Mouse (Mus musculus): ENCODE measurements around the gene Rhoc. TPM values are rescaled to one million over a fixed set of nuclear protein-coding genes. Genes with fewer than 3 reads are reported as not detected.
A peak's percentile ranks its signal among the peaks of the same experiment; 100 is the strongest.
"Not testable (repeated sequence)": the region's sequence is repeated elsewhere in the genome, so short reads cannot be mapped to it uniquely, and the experiment has no call there.

The Rhoc gene
- 10 to 100 TPM; 26.1 to 41.6 TPM for total RNA-seq (2021)
- long read RNA-seq, experiment 1, transcript Rhoc-201 (5 exons, 1,202 nt) = major isoform, 21 of 24 reads
- long read RNA-seq, experiment 1, partial matches to known transcripts = 3 of 24 reads
- long read RNA-seq, experiment 1, other reads (novel, unspliced or antisense) = 0 of 24 reads
- long read RNA-seq, experiment 2, transcript Rhoc-201 (5 exons, 1,202 nt) = major isoform, 14 of 16 reads
- long read RNA-seq, experiment 2, partial matches to known transcripts = 0 of 16 reads
- long read RNA-seq, experiment 2, other reads (novel, unspliced or antisense) = 2 of 16 reads

DNA sequence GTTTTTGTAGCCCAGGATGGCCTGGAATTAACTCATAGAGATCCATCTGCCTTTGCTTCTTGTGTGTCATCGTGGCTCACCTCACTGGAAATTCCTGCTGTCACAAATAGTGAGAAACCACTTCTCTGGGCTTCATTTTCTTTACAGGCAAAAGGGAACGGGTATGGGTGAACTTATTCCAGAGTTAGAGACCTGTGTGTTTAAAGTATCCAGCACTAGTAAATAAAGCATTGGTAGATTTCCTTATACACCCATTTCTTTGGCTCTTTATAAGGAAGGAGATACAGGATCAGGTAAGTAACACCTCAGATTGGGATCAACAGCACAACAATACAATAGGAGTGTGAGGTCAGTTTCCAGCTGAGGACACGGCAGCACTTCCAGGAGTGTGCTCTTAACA lies at the start of gene Rhoc:
TSS of gene Rhoc (plus strand) at position 301 of the 400 bp plus-strand sequence.
- Histone ChIP-seq H3K4me3 (peak within 1 kb of the TSS; percentile 88), H3K27ac (peak within 1 kb of the TSS; percentile 94)
- intact Hi-C loops (cut with DNase I) = loop anchor here (1.0 to 5.0 kb wide), 2 partner anchors 77 to 269 kb away; no protein-coding TSS in a partner anchor
- no peak for DNase-seq
- TF ChIP-seq CTCF (IDR thresholded peaks at IDR 0.05) = no peak

DNA sequence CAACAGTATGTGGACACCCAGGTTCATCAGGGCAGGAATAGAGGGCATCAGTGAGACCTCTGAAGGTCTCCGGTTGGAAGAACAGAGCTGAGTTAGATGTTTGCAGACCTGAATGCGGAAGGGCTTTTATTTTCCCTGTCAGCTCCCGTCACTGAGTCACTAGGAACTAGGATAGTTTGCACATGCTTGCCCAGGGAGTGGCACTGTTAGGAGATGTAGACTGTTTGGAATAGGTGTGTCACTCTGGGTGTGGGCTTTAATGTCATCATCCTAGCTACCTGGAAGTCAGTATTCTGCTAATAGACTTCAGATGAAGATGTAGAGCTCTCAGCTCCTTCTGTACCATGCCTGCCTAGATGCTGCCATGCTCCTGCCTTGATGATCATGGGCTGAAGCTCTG lies 46.2 kb upstream of the Rhoc start:
- TF ChIP-seq CTCF (IDR thresholded peaks at IDR 0.05) = no peak
- no peak for DNase-seq
- intact Hi-C loops (cut with DNase I) = no loop called here
- H3K4me3 ChIP-seq = no peak overlapping the region
- no peak overlapping the region for H3K27ac ChIP-seq

DNA sequence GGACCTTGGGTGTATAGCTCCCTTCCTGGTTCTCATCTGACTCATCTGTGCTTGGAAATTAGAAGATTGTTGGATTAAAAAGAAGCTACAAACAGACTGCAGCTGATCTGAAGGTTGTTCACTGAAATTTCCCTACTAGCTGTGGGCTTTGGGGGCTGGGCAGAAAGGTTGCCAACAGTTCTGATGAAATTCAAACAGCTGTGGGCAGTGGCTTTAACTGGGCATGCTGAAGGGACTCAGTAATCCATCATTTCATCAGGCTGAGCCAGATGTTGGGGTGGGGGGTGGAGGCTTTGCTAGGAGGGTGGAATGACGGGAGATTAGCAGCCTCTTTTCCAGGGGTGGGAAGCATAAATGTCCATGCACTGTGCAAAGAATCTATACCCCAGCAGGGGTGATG lies 45.0 kb upstream of the Rhoc start:
- no peak for TF ChIP-seq CTCF (IDR thresholded peaks at IDR 0.05)
- DNase-seq = peak; percentile 24
- intact Hi-C loops (cut with DNase I) = no loop called here
- H3K27ac ChIP-seq = no peak overlapping the region
- H3K4me3 ChIP-seq = no peak overlapping the region

DNA sequence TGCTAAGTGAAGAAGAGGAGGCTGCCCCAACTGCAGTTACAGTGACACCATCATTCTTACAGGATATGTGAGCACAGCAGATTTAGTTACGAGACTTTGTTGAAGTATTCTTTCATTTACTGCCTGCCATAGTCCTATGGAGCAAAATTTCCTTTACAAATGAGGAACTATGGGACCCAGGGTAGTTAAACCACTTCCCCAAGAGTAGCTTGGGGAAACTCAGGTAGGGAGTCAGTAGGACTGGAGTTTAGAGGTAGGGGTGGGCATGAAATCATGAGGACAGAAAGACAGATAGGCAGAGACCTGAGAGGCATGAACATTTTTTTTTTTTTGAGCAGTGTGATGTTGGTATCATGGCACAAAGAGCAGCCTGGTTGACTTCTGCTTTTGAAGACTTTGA lies 44.3 kb upstream of the Rhoc start:
- intact Hi-C loops (cut with DNase I) = no loop called here
- no peak for TF ChIP-seq CTCF (IDR thresholded peaks at IDR 0.05)

DNA sequence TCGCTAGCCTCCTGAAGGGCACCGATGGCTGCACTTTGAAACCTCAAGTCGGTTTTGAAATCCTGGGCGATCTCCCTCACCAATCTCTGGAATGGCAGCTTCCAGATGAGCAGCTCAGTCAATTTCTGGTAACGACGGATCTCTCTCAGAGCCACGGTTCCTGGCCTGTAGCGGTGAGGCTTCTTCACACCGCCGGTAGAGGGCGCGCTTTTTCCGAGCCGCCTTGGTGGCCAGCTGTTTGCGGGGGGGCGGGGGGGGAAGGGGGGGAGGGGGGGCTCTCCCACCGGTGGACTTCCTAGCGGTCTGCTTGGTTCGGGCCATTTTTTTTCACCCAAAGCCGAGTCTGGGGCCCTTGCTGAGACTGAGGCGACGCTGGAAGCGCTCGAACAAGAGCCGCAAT lies 35.3 kb upstream of the Rhoc start:
- H3K27ac ChIP-seq; intact Hi-C loops (cut with DNase I): not testable (repeated sequence)
- peak; percentile 51 for DNase-seq
- peak overlapping the region; percentile 47 for H3K4me3 ChIP-seq
- peak; percentile 48 for TF ChIP-seq CTCF (IDR thresholded peaks at IDR 0.05)

More for the DNA sequence above, 44.3 kb upstream of the Rhoc start:
- no peak overlapping the region for H3K27ac ChIP-seq
- no peak for DNase-seq
- H3K4me3 ChIP-seq = no peak overlapping the region

DNA sequence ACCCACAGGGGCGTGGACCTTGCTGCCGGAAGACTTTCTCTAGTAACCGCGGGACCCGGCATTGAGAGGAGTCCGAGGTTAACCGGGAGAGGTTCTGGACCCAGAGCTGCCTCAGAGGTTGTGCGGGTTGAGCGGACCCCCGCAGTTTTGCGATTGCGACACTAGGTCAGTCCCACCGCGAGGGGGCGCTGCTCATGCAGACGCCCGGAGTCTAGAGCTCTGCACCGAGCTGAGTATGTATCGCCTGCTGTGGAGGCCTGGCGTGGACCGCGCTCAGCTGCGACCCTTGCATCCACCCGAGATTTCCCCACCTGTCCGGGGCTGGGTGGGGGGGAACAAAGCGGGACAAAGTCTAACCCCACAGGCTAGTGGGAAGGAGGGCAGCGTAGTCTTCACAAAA lies 29.8 kb upstream of the Rhoc start:
- intact Hi-C loops (cut with DNase I) = loop anchor here (2.0 kb wide), 1 partner anchor 22 kb away; the partner anchor contains the start of genes Fam19a3 and Ppm1j
- Histone ChIP-seq H3K27ac (peak overlapping the region; percentile 12; the same call in 1 of the 2 replicates), H3K4me3 (peak overlapping the region; percentile 69)
- TF ChIP-seq CTCF (IDR thresholded peaks at IDR 0.05) = peak; percentile 82
- peak; percentile 80 for DNase-seq

DNA sequence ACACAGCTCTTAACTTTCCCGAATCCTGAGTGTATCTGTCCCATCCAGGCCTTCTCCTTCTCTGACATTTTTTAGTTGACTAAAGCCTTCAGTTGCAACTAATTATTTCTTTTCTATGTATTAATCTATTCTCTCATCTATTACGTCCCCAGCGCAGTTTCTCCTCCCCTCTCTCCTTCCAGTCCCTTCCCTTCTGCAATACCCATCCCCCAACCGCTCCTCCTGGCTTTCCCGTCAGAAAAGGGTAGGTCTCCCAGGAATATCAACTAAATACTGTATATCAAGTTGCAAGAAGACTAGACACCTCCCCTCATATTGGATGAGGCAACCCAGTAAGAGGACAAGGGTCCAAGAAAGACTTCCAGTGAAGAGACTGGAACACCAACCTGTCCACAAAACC lies 29.3 kb upstream of the Rhoc start:
- peak overlapping the region; percentile 69 for H3K4me3 ChIP-seq
- TF ChIP-seq CTCF (IDR thresholded peaks at IDR 0.05) = no peak
- H3K27ac ChIP-seq = peak overlapping the region; percentile 12; the same call in 1 of the 2 replicates
- no peak for DNase-seq
- intact Hi-C loops (cut with DNase I) = loop anchor here (2.0 kb wide), 1 partner anchor 22 kb away; the partner anchor contains the start of genes Fam19a3 and Ppm1j

DNA sequence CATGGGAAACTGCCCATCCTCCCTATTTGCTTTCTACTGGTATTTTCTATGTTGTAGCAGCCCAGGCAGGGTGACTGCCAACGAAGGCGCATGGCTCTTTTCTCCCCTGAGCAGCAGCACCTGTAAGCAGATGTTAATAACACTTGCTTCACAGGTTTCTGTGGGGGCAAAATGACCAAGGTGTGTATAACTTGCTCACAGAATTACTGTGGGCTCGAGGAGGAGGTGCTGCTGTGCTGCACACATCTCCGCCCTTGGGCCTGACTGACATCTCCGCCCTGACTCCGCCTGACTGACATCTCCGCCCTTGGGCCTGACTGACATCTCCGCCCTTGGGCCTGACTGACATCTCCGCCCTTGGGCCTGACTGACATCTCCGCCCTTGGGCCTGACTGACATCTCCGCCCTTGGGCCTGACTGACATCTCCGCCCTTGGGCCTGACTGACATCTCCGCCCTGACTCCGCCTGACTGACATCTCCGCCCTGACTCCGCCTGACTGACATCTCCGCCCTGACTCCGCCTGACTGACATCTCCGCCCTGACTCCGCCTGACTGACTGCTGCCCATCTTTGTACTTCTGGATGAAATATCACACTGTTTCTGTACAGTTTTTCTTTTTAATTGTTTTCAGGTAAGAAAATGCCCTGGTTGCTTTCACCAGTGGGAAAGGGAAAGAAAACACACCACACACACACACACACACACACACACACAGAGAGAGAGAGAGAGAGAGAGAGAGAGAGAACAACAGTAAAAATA lies 25.9 kb upstream of the Rhoc start:
- DNase-seq; H3K27ac ChIP-seq; H3K4me3 ChIP-seq; intact Hi-C loops (cut with DNase I): not testable (repeated sequence)

DNA sequence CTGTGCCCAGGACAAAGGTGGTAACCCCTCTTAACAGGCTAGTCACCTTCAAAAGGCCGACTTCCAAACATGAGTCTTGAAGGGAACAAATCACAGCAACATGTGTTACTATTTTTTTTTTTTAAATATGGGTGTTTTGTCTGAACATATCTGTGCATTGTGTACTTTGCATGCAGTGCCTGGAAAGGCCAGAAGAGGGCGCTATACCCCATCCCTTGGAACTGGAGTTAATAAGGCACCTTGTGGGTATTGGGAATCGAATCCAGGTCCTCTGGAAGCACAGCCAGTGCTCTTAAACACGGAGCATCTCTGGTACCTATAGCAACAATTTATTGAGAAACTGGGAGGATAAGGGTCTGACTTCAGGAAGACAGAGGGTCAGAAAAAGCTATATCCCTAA lies 23.2 kb upstream of the Rhoc start:
- intact Hi-C loops (cut with DNase I) = no loop called here
- peak; percentile 45 for DNase-seq
- no peak overlapping the region for H3K4me3 ChIP-seq
- TF ChIP-seq CTCF (IDR thresholded peaks at IDR 0.05) = peak; percentile 64
- H3K27ac ChIP-seq = no peak overlapping the region

DNA sequence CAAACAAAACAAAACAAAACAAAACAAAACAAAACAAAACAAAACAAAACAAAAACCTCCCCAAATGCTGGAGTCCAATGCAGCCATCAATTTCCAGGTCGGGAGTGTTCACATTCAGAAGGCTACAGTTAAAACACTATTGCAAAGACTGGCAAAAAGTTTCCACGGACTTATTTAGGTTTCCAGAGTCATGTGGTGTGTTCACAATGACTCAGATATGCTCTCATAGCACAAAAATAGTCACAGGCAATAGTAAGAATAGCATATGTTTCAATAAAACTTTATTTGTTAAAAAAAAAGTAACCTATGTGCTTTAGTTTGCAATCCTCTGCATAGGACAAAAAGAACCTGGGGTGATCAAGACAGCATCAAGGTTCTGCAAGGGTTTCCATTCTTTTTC lies 21.0 kb upstream of the Rhoc start:
- Histone ChIP-seq H3K4me3 (no peak overlapping the region), H3K27ac (no peak overlapping the region)
- intact Hi-C loops (cut with DNase I) = no loop called here
- no peak for DNase-seq
- TF ChIP-seq CTCF (IDR thresholded peaks at IDR 0.05) = no peak

DNA sequence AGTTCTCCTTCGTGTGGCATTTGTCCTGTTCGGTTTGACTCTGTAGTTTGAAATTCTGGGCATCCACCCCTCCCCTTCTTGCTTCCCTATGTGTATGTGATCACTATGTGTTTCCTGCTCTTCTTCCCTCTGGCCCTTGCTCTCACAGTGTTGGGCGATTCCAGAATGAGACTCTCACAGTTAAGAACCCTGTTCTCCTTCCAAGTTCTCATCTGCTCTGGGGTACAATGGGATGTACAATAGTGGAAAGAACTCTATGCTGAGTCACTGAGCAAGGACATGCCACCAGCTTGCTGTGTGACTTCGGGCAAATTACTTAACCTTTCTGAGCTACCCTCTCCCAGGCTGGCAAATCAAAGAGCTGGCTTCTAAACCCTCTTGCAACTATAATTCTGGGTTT lies 20.5 kb upstream of the Rhoc start:
- no peak for DNase-seq

DNA sequence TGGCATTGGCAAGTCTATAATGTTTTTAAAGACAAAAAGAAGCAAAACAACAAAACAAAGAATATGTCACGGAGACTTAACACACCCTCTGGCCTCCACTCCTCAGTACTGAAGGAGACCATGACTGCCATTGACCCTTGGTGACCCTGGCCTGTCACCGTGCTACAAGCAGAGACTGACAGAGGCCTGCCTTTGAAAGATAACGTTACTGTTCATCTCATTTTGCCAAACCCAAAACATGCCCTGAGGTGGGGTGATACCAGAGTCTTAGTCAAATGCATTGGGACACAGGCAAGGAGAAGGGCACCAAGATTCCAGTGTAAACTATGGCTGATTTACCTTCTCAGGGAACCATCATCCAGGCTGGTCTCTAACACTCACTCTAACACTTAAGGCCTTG lies 19.0 kb upstream of the Rhoc start:
- H3K4me3 ChIP-seq = no peak overlapping the region
- no peak for DNase-seq
- H3K27ac ChIP-seq = 0 out of 2 replicates have a peak overlapping the region, but pooled peaks have one; percentile 28
- intact Hi-C loops (cut with DNase I) = no loop called here
- TF ChIP-seq CTCF (IDR thresholded peaks at IDR 0.05) = no peak

More for the DNA sequence above, 20.5 kb upstream of the Rhoc start:
- Histone ChIP-seq H3K27ac (no peak overlapping the region), H3K4me3 (no peak overlapping the region)
- no peak for TF ChIP-seq CTCF (IDR thresholded peaks at IDR 0.05)
- intact Hi-C loops (cut with DNase I) = no loop called here

DNA sequence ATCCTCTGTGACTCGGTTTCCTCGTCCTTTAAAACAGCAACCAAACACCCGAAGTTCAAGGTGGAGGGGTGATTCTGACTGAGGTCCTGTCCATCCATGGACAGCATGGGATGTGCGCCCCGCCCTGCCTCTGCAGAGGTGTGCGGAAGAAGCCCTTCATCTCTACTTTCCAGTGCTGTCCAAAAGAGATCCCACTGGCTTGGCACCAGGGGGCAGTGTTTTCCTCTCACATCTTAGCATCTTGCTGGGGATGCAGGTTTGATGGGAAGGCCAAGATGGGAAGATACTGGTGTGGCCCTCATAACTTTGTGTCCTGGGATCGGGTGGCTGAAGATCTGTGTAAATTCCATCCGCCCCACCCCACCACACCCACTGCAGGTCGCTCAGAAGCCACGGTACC lies 18.1 kb upstream of the Rhoc start:
- intact Hi-C loops (cut with DNase I) = no loop called here

More for the DNA sequence above, 18.1 kb upstream of the Rhoc start:
- Histone ChIP-seq H3K27ac (no peak overlapping the region; the same call in 1 of the 2 replicates), H3K4me3 (no peak overlapping the region)
- DNase-seq = peak; percentile 65
- peak; percentile 75 for TF ChIP-seq CTCF (IDR thresholded peaks at IDR 0.05)
